Mouse (Mus musculus) brain, embryonic 14.5 days (tissue): Measurements from ENCODE around the gene Plekhg3.

Experiments used
- CTCF ChIP-seq: fragments of 200-500 bp; IDR thresholded peaks from 2 replicates; pipeline ENCODE4 v1.5.1; 2012; ENCODE audit warnings: inconsistent platforms, mild to moderate bottlenecking, moderate library complexity, borderline replicate concordance; ENCODE audit not compliant: insufficient read depth, insufficient read length; ENCODE audit errors: extremely low read depth
- POLR2A ChIP-seq: fragments of 200-500 bp; IDR thresholded peaks from 2 replicates; pipeline ENCODE4 v1.6.1; 2012; ENCODE audit warnings: mild to moderate bottlenecking, inconsistent platforms, borderline replicate concordance; ENCODE audit not compliant: poor library complexity, insufficient read depth, insufficient read length, severe bottlenecking; ENCODE audit errors: extremely low read depth

- no peak for TF ChIP-seq POLR2A
- no peak for TF ChIP-seq CTCF
Observed at GRCm38 (mm10) chr12:76523654-76524053, 7.0 kb upstream of the Plekhg3 start.
